Mouse (Mus musculus) stomach, embryonic 16.5 days (tissue): ENCODE results near the gene Cpne5. TPM values are rescaled to one million over a fixed set of nuclear protein-coding genes. Genes with fewer than 3 reads are reported as not detected.
"Not testable (repeated sequence)": the region's sequence is repeated elsewhere in the genome, so short reads cannot be mapped to it uniquely, and the experiment has no call there.

ENCODE experiments used
- ATAC-seq: fragments of 200-750 bp; cut with Nextera tagmentation; 2 replicates; pipeline ENCODE4 v1.8.0; 2017; ENCODE audit warnings: moderate number of reproducible peaks, moderate TSS enrichment; ENCODE audit not compliant: insufficient read depth, low FRiP score
- H3K27ac ChIP-seq: fragments of 300-500 bp; sonication (generic); 2 replicates; pipeline ENCODE4 v1.5.1; 2014; ENCODE audit warnings: low read length
- H3K27me3 ChIP-seq: fragments of 300-500 bp; sonication (generic); 2 replicates; pipeline ENCODE4 v1.6.1; 2014; ENCODE audit warnings: low read length, control low read depth, mixed read lengths; ENCODE audit not compliant: control insufficient read depth, insufficient read depth
- H3K36me3 ChIP-seq: fragments of 300-500 bp; sonication (generic); 2 replicates; pipeline ENCODE4 v1.6.1; 2014; ENCODE audit warnings: low read length; ENCODE audit not compliant: control insufficient read depth, insufficient read depth
- H3K4me1 ChIP-seq: fragments of 300-500 bp; sonication (generic); 2 replicates; pipeline ENCODE4 v1.6.1; 2014; ENCODE audit warnings: low read length, control low read depth, mixed read lengths; ENCODE audit not compliant: control insufficient read depth, insufficient read depth
- H3K4me2 ChIP-seq: fragments of 300-500 bp; sonication (generic); 2 replicates; pipeline ENCODE4 v1.6.1; 2014; ENCODE audit warnings: low read depth, low read length, mixed read lengths
- H3K4me3 ChIP-seq: fragments of 300-500 bp; sonication (generic); replicated peaks from 2 replicates; pipeline ENCODE4 v1.5.1; 2014; ENCODE audit warnings: mild to moderate bottlenecking, low read length
- H3K9ac ChIP-seq: fragments of 300-500 bp; sonication (generic); 2 replicates; pipeline ENCODE4 v1.6.1; 2014; ENCODE audit warnings: low read length
- H3K9me3 ChIP-seq: fragments of 300-500 bp; sonication (generic); replicated peaks from 2 replicates; pipeline ENCODE4 v1.6.1; 2016; ENCODE audit warnings: low read length, control low read depth; ENCODE audit not compliant: control insufficient read depth
- WGBS: fragments of 180-500 bp; shearing (Covaris S2); extraction: QIAGEN DNeasy Blood & Tissue Kit; methylation state at CpG from one replicate; pipeline ENCODE4 v1.1.7; 2014; 5-methylcytosine and 5-hydroxymethylcytosine counted together
- polyA plus RNA-seq: library from polyadenylated mRNA; unstranded; fragments of >200 nt; fragmentation: Nextera tagmentation; extraction: Ambion mirVana; gene quantifications from 2 replicates; pipeline ENCODE4 v1.2.1, GENCODE M21; 2015

Cpne5 gene
- polyA plus RNA-seq, 1 experiment from 2014 or later: 7.5 TPM

- H3K9ac ChIP-seq: no peak overlapping the region
- H3K4me1 ChIP-seq: peaks cover 23% of the 10 kb centered on the region
- 85% methylated on average over 15 of the region's 15 CpGs for WGBS
- H3K27me3 ChIP-seq: no peaks in the 10 kb centered on the region
- no peak overlapping the region for H3K4me2 ChIP-seq
- peaks cover 7% of the 10 kb centered on the region; the same call in 1 of the 2 replicates for H3K36me3 ChIP-seq
- no peak overlapping the region for H3K27ac ChIP-seq
- no peak for ATAC-seq
- H3K4me3 ChIP-seq: no peak overlapping the region
- H3K9me3 ChIP-seq: no peaks in the 10 kb centered on the region
Measured at GRCm38 (mm10) chr17:29260501-29260900, 22.5 kb upstream of the Cpne5 start.

- no peak overlapping the region for H3K4me3 ChIP-seq
- no peaks in the 10 kb centered on the region for H3K9me3 ChIP-seq
- H3K9ac ChIP-seq: no peak overlapping the region
- 6% methylated on average over 3 of the region's 3 CpGs for WGBS
- no peak overlapping the region for H3K4me2 ChIP-seq
- H3K4me1 ChIP-seq: peaks cover 21% of the 10 kb centered on the region
- H3K27me3 ChIP-seq: no peaks in the 10 kb centered on the region
- ATAC-seq: peak; percentile 64
- peaks cover 7% of the 10 kb centered on the region; the same call in 1 of the 2 replicates for H3K36me3 ChIP-seq
- no peak overlapping the region for H3K27ac ChIP-seq
Measured at GRCm38 (mm10) chr17:29259489-29259888, 21.5 kb upstream of the Cpne5 start.

- no peak overlapping the region for H3K27ac ChIP-seq
Measured at GRCm38 (mm10) chr17:29258921-29259320, 21.0 kb upstream of the Cpne5 start.

GRCm38 (mm10) chr17:29258025-29258558, 20.1 kb upstream of the Cpne5 start:
- 72% methylated on average over 10 of the region's 10 CpGs for WGBS
- ATAC-seq: peak; percentile 63; the same call in 1 of the 2 replicates
- no peaks in the 10 kb centered on the region for H3K27me3 ChIP-seq
- H3K4me1 ChIP-seq: peaks cover 17% of the 10 kb centered on the region
- peak overlapping the region; percentile 60; the same call in 1 of the 2 replicates for H3K27ac ChIP-seq
- peak overlapping the region; percentile 0; the same call in 1 of the 2 replicates for H3K9ac ChIP-seq
- no peaks in the 10 kb centered on the region for H3K9me3 ChIP-seq
- H3K4me2 ChIP-seq: no peak overlapping the region
- peaks cover 7% of the 10 kb centered on the region; the same call in 1 of the 2 replicates for H3K36me3 ChIP-seq
- no peak overlapping the region for H3K4me3 ChIP-seq

More at GRCm38 (mm10) chr17:29258921-29259320, 21.0 kb upstream of the Cpne5 start:
- Histone ChIP-seq H3K4me1 (peaks cover 18% of the 10 kb centered on the region), H3K4me2 (no peak overlapping the region), H3K4me3 (no peak overlapping the region), H3K27me3 (no peaks in the 10 kb centered on the region), H3K9me3 (no peaks in the 10 kb centered on the region), H3K9ac (no peak overlapping the region), H3K36me3 (peaks cover 7% of the 10 kb centered on the region; the same call in 1 of the 2 replicates)
- ATAC-seq: no peak
- 91% methylated on average over 2 of the region's 2 CpGs for WGBS

- WGBS: 88% methylated on average over 10 of the region's 10 CpGs
- Histone ChIP-seq H3K27ac (no peak overlapping the region), H3K36me3 (peaks cover 7% of the 10 kb centered on the region; the same call in 1 of the 2 replicates), H3K4me1 (peaks cover 9% of the 10 kb centered on the region), H3K9ac (no peak overlapping the region), H3K4me2 (no peak overlapping the region), H3K9me3 (no peaks in the 10 kb centered on the region), H3K4me3 (no peak overlapping the region), H3K27me3 (no peaks in the 10 kb centered on the region)
- no peak for ATAC-seq
Measured at GRCm38 (mm10) chr17:29257001-29257511, 19.1 kb upstream of the Cpne5 start.

GRCm38 (mm10) chr17:29256507-29256906, 18.5 kb upstream of the Cpne5 start:
- Histone ChIP-seq H3K27me3 (no peaks in the 10 kb centered on the region), H3K4me2 (no peak overlapping the region), H3K9me3 (no peaks in the 10 kb centered on the region), H3K27ac (no peak overlapping the region), H3K4me1 (peaks cover 9% of the 10 kb centered on the region), H3K9ac (no peak overlapping the region), H3K36me3 (peaks cover 8% of the 10 kb centered on the region; the same call in 1 of the 2 replicates), H3K4me3 (no peak overlapping the region)
- WGBS: 82% methylated on average over 6 of the region's 6 CpGs
- no peak for ATAC-seq

- not testable (repeated sequence) for H3K27me3 ChIP-seq, H3K4me3 ChIP-seq, H3K4me2 ChIP-seq, H3K4me1 ChIP-seq, ATAC-seq, H3K27ac ChIP-seq, H3K9me3 ChIP-seq, H3K9ac ChIP-seq
- peaks cover 20% of the 10 kb centered on the region for H3K36me3 ChIP-seq
- WGBS: 87% methylated on average over 6 of the region's 6 CpGs
Measured at GRCm38 (mm10) chr17:29254784-29255183, 16.8 kb upstream of the Cpne5 start.

GRCm38 (mm10) chr17:29253684-29254083, 15.7 kb upstream of the Cpne5 start:
- no peak overlapping the region for H3K27ac ChIP-seq
- H3K4me2 ChIP-seq: no peak overlapping the region
- H3K36me3 ChIP-seq: peaks cover 20% of the 10 kb centered on the region
- WGBS: 72% methylated on average over 9 of the region's 9 CpGs
- ATAC-seq: no peak
- H3K9me3 ChIP-seq: no peaks in the 10 kb centered on the region
- no peaks in the 10 kb centered on the region for H3K27me3 ChIP-seq
- no peak overlapping the region for H3K9ac ChIP-seq
- H3K4me3 ChIP-seq: no peak overlapping the region
- H3K4me1 ChIP-seq: peaks cover 8% of the 10 kb centered on the region; the same call in 1 of the 2 replicates

- Histone ChIP-seq H3K4me2 (no peak overlapping the region), H3K4me3 (no peak overlapping the region), H3K4me1 (peaks cover 8% of the 10 kb centered on the region; the same call in 1 of the 2 replicates), H3K36me3 (peaks cover 16% of the 10 kb centered on the region), H3K27ac (no peak overlapping the region), H3K9me3 (no peaks in the 10 kb centered on the region), H3K9ac (no peak overlapping the region), H3K27me3 (no peaks in the 10 kb centered on the region)
- 87% methylated on average over 2 of the region's 2 CpGs for WGBS
- no peak for ATAC-seq
Measured at GRCm38 (mm10) chr17:29253236-29253635, 15.3 kb upstream of the Cpne5 start.
